Mouse (Mus musculus): Measurements from ENCODE around the gene Katna1.
A peak's percentile ranks its signal among the peaks of the same experiment; 100 is the strongest.

The Katna1 gene

GRCm38 (mm10) chr10:7779751-7780237, 54.0 kb downstream of the Katna1 start:
- no peak for DNase-seq (ENCODE audit: low read depth)

GRCm38 (mm10) chr10:7780238-7781176, 54.7 kb downstream of the Katna1 start:
- peak; percentile 97 for DNase-seq (ENCODE audit: low read depth)

GRCm38 (mm10) chr10:7781214-7781613, 55.4 kb downstream of the Katna1 start:
- no peak for DNase-seq (ENCODE audit: low read depth)

- no peak for DNase-seq (ENCODE audit: low read depth)
Measured at GRCm38 (mm10) chr10:7787319-7787718, 61.5 kb downstream of the Katna1 start.

GRCm38 (mm10) chr10:7792254-7792750, 66.5 kb downstream of the Katna1 start:
- no peak for DNase-seq (ENCODE audit: low read depth)

- DNase-seq (ENCODE audit: low read depth) = peak; percentile 97
Measured at GRCm38 (mm10) chr10:7792751-7793385, 67.1 kb downstream of the Katna1 start, which contains the start of the genes Ginm1 and Ppil4. TSS of gene Ginm1 (minus strand) at chr10:7792824. TSS of gene Ppil4 (plus strand) at chr10:7792891.

- DNase-seq (ENCODE audit: low read depth) = no peak
Measured at GRCm38 (mm10) chr10:7801258-7801657, 75.5 kb downstream of the Katna1 start.

- no peak for DNase-seq (ENCODE audit: low read depth)
Measured at GRCm38 (mm10) chr10:7802519-7803140, 76.8 kb downstream of the Katna1 start.

- DNase-seq (ENCODE audit: low read depth) = peak; percentile 93
Measured at GRCm38 (mm10) chr10:7809937-7810336, 84.1 kb downstream of the Katna1 start.

Data from induced T-regulatory cell, adult 2 months (primary cell).